Mouse (Mus musculus) activated CD4-positive, CD25-positive, alpha-beta regulatory T cell, adult 4 months (primary cell): Measurements from ENCODE around the gene Myh2. TPM values are rescaled to one million over a fixed set of nuclear protein-coding genes. Genes with fewer than 3 reads are reported as not detected.

Experiments used
- ATAC-seq: one replicate; pipeline ENCODE4 v1.8.0; 2017
- polyA plus RNA-seq, 2 experiments: library from polyadenylated mRNA; unstranded; fragments of 100-300 nt; shearing (Covaris generic); gene quantifications; one replicate each; pipeline ENCODE4 v1.2.1; 2017

The Myh2 gene
- polyA plus RNA-seq, 2 experiments from 2014 or later: not detected

DNA sequence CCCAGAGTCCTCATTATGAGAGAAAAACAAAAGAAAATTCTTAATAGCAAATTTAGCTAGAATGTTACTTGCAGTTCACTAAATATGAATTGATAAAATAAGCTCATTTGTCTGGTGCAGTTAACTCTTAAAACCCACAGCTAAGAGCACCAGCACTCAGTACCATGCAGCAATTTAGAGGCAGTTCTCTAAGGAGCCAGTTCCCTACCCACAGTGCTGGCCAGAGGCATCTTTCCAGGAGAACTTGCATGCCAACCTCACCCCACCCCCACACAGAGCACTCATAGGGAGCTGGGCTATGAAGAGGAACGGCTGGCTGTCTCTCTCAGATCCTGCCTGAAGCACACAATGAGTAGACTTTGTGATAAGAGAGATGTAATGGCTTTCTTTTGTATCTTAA is 17.7 kb upstream of the Myh2 start:
- ATAC-seq: no peak

DNA sequence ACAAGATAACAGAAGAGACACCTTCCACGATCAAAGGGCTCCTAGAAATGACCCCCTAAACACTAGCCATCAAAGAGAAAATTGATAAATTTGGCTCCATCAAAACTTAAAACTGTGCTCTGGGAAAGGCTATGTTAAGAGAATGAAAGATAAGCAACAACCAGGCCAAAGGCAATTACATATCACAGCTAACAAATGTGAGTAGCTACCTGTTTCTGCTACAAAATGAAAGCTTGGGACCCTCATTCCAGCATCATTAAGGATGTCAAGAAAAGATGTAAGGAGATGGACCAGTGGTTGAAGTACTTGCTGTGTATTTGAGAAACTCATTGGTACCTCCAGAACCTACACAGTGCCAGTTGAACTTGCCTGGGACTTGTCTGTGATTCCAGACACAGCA is 17.0 kb upstream of the Myh2 start:
- no peak for ATAC-seq

DNA sequence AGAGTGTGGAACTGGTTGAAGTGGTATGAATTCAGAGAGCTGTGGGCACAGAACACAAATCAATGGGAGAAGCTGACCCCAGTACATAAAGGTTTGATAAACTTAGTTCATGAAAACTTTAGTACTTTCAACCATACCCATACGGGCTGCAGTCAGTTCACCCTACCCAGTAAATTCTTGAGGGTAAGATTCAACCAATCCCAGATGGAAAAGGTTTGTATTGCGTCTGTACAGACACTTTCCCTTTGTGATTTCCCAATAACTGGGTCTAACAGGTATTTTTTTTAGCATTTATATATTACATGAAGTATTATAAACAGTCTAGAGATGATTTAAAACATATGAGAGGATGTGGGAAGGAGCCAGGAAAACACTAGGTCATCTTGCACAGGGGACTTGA is 15.2 kb upstream of the Myh2 start:
- no peak for ATAC-seq

DNA sequence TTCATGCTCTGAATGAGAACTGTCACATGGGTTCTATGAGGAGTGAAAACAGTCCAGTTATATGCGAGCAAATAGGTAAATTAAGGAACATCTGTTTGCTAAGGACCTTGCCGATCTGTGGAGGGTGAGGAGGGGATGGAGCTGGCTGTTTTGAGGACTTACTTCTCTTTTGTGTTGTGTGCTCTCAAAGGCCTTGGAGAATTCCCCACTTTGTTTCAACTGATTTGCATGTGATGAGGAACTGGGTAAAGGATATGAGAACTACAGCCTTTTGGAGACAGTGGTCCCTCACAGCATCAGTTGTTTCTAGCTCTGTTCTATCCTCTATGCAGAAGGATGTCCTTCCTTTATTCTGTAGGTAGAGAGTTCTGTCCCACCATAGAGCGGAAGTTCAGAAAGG is 10.7 kb upstream of the Myh2 start:
- no peak for ATAC-seq

DNA sequence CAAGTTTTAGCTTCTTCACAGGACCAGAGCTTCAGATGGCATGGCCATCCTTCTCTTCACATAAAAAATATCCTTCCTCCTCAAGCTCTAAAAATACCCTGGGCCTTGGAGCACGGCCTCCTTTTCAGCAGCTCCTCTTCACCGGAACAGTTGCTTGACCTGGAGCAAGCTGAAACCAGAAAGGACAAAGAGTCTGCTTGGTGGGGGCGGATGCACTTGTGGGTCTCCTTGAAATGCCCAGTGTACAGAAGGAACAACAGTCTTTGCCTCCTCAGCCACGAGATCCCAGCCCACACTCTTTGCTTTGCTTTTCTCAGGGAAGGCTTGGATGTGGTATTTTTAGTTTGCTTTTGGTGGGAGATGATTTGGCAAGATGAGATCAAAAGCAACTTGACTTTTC is 7.1 kb upstream of the Myh2 start:
- no peak for ATAC-seq

DNA sequence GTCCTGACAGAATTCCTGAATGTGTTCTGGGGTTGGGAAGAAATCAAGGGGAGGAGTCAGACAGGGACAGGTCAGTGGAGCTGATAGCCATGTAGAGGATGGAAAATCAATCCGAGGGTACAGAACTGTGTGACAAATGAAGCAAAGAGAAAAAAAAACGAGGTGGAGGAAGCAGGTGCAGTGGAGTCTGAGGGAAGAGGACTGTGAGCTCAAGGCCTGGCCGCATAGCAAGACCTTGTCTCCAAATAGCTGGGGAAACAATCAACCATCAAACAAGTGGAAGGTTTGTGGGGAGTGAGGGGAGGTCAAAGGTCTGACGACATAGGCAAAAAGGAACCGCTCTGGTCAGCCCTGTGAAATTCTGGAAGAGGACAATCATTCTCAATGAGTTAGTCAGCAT is 6.0 kb upstream of the Myh2 start:
- ATAC-seq: no peak

DNA sequence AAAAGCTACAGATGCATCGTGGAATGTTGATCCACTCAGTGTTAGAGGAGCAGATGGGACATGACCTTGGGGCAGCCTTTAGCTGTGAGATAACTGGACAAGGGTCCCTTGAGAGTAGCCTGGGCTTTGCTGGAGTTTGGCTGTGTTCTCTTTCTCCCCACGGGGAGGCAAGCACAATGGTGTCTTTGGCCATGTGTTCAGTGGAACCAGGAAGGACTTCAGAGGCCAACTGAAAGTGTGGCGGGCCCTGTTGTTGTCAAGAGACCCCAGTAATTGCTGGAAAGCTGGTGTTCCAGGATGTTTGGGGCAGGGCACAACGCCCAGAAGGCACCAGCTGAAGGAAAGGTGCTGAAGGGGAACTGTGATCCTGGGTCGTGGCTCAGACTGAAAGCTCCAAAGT is 1.5 kb upstream of the Myh2 start:
- ATAC-seq: no peak

DNA sequence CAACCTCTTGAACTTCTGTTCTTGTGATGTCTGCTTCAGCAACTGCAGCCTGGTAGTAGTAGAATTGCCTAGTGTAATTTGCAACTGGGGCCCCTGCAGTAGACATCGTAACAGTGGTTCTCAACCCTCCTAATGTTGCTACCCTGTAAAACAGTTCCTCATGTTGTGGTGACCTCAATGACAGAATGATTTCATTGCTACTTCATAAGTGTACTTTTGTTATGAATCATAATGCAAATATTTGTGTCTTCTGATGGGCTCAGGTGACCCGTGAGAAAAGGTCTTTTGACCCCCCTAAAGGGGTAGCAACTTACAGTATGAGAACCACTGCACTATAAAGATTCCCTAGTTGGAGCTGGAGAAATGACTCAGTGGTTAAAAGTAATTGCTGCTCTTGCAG is 1.6 kb downstream of the Myh2 start:
- ATAC-seq: no peak

DNA sequence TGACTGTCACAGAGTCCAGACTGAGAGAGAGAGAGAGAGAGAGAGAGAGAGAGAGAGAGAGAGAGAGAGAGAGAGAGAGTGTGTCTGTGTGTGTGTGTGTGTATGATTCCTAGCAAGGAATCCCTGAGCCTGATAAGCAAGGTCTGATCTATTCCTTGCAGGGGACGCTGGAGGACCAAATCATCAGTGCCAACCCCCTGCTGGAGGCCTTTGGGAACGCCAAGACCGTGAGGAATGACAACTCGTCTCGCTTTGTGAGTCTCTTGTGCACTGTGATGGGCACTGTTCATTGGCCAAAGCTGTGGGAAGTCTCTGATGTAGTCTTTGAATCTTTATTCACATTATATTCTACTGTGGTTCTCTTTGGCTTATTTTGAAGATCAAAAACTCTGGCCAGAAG is 5.5 kb downstream of the Myh2 start:
- no peak for ATAC-seq

DNA sequence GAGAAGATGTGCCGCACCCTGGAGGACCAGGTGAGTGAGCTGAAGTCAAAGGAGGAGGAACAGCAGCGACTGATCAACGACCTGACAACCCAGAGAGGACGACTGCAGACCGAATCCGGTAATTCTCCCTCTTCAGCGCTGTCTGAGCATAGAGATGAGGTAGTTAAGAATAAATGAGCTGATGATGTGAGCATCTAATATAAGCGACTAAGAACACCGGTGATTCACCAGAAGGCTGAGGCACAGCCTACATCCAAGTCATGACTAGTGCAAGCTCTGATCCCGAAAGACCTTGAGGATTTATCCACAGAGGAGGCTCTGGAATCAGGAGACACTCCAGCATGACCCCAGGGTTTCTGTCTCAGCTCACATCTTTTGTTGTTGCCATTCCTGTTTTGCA is 19.5 kb downstream of the Myh2 start:
- no peak for ATAC-seq

DNA sequence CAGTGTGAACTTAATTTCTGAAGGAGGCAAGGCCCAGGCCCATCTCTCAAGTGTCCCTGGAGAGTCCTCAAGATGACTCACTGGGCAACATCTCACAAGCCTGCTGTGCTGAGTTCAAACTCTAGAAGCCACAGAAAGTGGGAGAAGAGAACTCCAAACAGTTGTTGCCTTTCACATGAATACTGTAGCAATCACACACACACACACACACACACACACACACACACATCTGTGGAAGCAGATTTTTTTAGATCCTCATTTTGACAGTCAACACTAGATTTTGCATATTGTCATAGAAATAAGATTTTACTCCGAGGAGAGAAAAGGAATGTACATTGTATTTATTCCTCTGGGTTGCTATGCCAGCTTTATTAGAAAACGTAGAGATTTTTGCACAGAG is 20.0 kb downstream of the Myh2 start:
- ATAC-seq: no peak

DNA sequence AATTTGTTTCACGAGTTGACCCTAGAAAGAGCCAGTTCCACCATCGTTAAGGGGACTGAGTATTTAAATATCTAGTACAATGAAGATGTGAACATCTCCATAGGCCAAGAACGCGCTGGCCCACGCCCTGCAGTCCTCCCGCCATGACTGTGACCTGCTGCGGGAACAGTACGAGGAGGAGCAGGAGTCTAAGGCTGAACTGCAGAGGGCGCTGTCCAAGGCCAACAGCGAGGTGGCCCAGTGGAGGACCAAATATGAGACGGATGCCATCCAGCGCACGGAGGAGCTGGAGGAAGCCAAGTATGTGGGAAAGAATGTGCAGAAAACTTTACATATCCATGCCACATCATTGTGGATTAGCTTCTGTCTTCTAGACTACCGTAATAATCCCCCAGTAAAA is 20.7 kb downstream of the Myh2 start:
- ATAC-seq: no peak

DNA sequence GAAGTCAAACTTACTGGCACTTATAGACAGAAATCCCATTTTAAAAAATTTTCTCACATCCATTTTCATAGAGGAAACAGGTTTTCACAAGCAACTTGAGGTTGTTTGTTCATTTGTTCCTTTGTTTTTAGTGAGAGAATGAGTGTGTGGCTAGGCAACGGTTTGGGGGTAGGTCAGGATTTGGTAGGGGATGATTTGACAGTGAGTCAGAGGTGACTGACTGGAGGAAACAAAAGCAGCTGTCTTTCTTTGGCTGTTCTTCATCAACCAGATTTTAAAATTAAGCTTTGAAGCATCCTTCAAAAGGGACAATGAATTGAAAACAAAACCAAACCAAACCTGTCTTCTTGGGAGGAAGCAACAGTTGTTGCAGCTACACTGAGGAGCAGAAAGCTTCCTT is 28.5 kb downstream of the Myh2 start:
- no peak for ATAC-seq

DNA sequence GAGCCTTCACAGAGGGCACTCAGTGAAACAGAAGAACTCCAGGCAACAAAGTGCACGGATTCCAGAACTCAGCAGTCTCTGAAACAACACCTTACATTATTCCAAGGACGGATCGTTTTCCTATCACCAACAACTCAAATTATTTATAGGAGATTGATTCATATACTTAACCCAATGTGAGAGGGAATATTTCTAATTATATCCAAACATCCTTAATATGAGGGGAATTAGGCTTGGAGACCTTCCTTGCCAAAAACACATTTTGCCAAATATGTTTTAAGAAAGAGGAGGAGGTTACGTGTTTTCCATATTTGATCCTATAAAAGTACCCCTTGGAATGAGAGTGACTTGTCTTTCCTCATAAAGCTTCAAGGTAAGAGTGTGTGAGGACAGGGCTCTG is 28.9 kb downstream of the Myh2 start, which contains the start of gene Myh1:
Gene Myh1 (plus strand): TSS at position 301 of the 400 bp plus-strand sequence.
- ATAC-seq: no peak

DNA sequence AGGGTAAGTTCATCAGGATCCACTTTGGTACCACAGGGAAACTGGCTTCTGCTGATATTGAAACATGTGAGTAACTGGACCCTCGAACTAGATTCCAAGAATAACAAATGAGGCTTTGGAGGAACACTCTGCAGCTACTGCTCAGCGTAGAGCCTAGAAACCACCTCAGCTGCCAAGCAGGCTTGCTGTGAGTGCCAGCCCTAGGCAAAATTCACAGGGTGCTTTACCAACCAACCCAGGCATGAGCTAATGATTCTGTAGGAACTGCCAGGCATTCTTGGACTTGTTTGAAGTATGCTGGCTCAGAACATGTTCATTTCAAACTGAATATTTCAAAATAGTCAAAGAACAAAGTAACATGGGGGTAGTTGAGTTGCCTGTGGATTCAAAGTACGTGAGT is 33.9 kb downstream of the Myh2 start:
- no peak for ATAC-seq

DNA sequence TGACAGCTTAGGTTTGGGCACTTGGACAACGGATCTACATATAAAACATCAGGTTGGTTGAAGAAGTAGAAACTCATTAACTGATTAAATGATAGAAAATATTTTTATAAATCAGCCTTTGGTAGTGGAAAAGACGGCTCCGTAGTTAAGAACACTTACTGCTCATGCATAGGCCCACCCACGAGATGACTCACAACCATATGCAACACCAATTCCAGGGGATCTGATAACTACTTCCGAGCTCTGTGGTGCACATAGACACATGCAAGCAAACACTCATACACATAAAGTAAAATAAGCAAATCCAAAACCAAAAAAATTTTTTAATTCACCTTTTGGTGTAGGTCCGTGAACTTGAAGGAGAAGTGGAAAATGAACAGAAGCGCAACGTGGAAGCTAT is 51.0 kb downstream of the Myh2 start:
- ATAC-seq: no peak

DNA sequence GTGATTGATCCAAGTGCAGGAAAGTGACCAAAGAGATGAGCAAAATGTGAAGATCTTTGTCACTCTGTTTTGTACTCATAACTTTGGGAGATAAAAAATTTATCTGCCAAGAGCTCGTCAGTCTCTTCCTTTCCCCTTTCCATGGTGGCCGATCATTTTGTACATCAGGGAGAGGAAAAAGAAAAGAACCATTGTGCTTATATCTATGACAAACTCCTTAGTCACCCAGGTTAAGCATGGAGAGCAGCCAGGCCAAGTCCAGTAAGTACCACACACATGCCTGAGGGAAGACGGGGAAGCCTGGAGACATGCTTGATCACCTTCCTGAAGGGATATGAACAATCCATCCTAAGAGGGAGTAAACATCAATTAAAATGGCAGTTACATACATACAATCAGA is 53.6 kb downstream of the Myh2 start:
- no peak for ATAC-seq

DNA sequence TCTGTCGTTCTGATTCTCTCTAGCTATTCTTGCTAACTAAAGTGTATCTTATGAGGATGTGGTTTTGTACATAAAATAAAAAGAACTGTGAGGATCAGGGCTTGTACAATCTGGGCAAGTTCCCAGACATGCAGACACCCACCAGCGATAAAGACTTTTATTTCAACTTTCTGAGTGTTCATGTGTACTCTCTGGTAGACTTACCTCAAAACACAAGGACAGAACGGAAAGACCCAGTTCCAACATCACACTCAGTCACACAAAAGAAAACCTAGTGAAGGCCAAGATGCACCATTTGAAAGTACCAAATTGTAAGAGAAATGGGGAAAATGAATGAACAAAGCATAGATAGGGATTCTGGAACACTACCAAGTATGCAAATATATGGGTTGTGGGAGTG is 57.9 kb downstream of the Myh2 start:
- no peak for ATAC-seq

DNA sequence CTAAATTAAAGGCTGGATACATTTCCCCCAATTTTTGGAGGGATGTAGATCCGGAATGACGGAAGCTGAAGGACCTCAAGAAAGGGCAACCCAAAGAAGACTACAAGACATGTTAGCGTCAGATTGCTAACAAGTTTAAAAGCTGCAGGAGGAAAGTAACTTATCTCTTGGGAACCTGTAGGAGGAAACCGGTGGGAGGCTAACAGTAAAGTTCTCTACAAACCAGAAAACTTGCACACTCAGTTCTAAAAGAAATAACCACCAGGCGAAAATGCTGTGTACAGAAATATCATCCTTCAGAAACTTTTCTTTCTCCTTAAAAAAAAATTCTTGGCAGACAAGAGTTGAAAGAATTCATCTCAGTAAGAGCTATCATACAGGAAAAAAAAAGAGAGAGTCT is 58.3 kb downstream of the Myh2 start:
- no peak for ATAC-seq

DNA sequence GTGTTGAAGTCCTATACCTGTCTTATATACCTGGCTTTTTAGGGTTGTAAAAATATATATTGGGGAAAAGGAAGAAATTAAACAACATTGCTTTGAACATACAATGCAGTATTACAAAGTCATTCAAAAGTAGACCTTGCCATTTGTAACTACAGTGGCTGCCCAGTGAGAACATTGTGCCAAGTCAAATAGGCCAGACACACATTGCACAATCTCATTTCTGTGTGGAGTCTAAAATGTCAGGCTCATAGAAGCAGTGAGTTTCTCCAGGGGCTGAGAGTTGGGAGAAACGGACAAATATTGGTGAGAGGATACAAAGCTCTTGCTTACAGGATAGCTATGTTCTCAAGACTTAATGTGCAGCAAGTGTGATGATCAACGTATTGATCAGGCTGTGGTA is 59.1 kb downstream of the Myh2 start:
- ATAC-seq: no peak

DNA sequence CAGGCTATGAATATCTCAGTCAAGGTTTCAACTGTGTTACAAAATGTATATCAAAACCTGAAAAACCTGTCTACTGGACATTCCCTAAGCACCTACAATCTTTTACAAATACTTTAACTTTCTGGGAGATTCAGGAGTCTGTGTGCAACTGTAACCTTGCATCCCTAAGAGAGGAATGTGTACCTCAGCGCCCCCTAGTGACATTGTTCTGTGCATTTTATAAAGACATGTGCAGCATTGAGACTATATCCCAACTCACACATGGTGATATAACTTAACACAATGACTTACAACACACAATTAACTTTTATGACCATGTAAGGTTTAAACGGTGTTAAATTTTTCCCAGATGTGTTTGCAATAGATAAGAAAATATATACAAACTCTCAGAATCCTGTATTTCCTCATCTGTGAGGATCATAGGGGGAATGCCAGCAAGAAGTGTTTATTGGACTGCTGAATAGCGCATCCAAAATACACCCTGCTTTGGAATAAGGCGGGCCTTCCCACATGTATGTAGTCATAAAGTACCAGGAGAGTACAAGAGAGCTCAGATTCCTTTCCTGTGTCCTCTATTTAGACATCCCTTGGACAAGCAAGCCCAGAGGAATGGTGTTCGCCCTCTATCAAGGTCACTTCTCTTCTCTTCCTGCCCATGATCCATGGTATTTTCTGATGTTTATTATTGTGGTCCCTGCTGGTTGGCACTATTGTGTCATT is 65.0 kb downstream of the Myh2 start:
- ATAC-seq: no peak

DNA sequence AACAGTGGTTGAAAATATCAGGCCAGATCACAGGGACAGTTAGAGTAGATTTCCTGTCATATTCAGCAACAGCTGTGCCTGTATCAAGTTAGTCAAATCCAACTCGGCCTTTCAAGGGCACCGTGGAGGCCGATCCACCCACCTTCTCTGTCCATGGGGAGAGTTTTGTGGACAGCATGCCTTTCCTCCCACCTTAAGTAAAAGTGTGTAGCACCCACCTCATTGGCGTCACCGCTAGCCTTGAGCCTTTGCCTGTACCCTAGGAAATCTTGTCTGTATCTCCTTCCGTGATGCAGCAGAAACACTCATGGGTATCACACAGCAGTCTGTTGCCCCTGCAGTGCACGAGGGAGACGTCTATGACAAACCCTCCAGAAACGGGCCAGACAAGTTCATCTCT is 66.0 kb downstream of the Myh2 start:
- ATAC-seq: no peak

DNA sequence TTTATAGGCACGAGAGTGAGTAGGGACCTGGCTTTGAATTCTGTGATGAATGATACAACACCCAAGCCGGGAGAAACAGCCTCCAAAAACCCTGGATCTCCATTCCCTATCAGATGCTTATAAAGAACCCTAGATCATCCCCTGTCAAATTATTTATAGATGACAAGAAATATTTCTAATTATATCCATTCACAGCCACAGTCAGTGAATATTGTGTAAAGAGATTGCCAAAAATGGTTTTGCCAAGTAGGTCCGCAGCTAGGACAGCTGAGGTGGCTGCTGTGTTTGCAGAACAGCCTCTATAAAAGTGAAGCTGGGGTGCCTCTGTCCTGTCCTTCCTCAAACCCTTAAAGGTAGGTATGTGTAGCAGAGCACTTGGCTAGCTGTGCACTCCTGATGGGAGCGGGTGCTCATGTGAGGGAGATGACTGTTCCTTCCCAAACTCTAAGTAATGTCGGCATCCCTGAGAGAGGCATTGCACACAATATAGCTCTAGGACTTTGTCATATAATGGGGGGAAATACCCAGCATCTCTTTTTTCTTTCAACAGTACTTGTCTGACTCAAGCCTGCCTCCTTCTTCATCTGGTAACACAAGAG is 66.8 kb downstream of the Myh2 start, which contains the start of gene Myh4:
Gene Myh4 (plus strand): TSS at position 549 of the 599 bp plus-strand sequence.
- no peak for ATAC-seq

DNA sequence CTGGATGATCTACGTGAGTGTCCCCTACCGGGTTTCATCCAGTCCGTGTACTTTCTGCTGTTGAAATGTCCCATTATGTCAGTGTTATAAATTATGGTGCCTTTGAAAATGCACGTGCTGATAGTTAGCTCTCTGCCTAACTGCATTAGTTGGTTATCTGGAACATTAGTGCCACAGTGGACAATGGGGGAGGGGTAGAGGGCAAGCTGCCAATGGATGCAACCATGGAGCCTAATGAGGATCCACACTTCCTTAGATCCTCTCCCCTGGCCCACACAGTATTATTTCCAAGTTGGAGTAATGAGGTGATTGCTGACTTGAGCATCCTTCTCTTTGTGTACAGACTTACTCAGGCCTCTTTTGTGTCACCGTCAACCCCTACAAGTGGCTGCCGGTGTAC is 70.2 kb downstream of the Myh2 start:
- ATAC-seq: no peak
